Mouse (Mus musculus): ENCODE data around the gene AW551984. TPM values are rescaled to one million over a fixed set of nuclear protein-coding genes. Genes with fewer than 3 reads are reported as not detected.

AW551984 gene
- total and polyA plus RNA-seq, 3 experiments, result not detected

- DNase-seq (ENCODE audit: low read depth, low spot score), result no peak
- Histone ChIP-seq H3K27me3 (ENCODE audit: control insufficient read depth in 1 of 2, insufficient read depth in 2 of 2, low read length in 2 of 2) (no peaks in the 10 kb centered on the region), H3K79me2 (ENCODE audit: control insufficient read depth, insufficient read depth, low read length, poor library complexity) (no peaks in the 10 kb centered on the region), H3K9ac (ENCODE audit: control insufficient read depth, low read depth, low read length, poor library complexity, severe bottlenecking) (no peak overlapping the region), H3K4me1 (ENCODE audit: control insufficient read depth in 1 of 2, insufficient read depth in 2 of 2, low read length in 2 of 2) (no peaks in the 10 kb centered on the region), H3K27ac (ENCODE audit: control insufficient read depth, low read depth, low read length) (no peak overlapping the region), H3K9me3 (replicated peaks; ENCODE audit: insufficient read depth, low read length) (no peaks in the 10 kb centered on the region), H3K4me3 (ENCODE audit: control insufficient read depth in 1 of 2, insufficient read depth in 1 of 2, low read depth in 2 of 2, low read length in 2 of 2) (no peak overlapping the region), H3K36me3 (ENCODE audit: control insufficient read depth in 1 of 2, insufficient read depth in 2 of 2, low read length in 2 of 2) (no peaks in the 10 kb centered on the region)
- TF ChIP-seq ELF1 (IDR thresholded peaks at IDR 0.05; ENCODE audit: low read depth, low read length) (no peak), CTCF (IDR thresholded peaks at IDR 0.05 in 2 of 3, conservative IDR thresholded peaks at IDR 0.05 in 1 of 3; ENCODE audit: control insufficient read depth in 1 of 3, insufficient read depth in 1 of 3, low read depth in 2 of 3, low read length in 3 of 3, poor library complexity in 1 of 3, severe bottlenecking in 1 of 3) (peak in 1 of 3 experiments; percentile 9; a peak in 1 of 6 replicates), RAD21 (IDR thresholded peaks at IDR 0.05; ENCODE audit: low read depth, low read length) (peak; percentile 4)
Measured at GRCm38 (mm10) chr9:39611953-39612352, 7.8 kb upstream of the AW551984 start.

DNA sequence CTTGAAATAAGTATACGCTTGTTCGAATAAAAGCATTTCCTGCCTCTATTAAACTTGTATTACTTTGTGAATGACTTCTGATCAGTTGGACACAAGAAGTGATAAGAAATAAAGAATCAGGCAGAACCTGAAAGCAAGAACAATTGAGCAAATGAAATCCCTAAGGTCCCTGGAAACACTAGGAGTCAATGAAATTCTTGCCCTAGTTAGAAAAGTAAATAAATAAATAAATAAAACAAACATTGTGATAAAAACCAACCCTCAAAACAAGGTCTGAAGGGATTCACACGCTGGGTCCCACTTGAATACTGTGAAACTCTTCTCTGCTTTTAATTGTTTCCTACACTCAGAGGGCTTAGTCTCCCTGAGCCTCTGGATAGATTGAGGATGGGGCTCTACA lies 6.2 kb upstream of the AW551984 start, which contains the start of gene Olfr148:
Gene Olfr148, plus strand, starts transcription at position 301 of the 400 bp plus-strand sequence.
- H3K36me3 ChIP-seq (ENCODE audit: control insufficient read depth in 1 of 2, insufficient read depth in 2 of 2, low read length in 2 of 2), result no peaks in the 10 kb centered on the region
- no peaks in the 10 kb centered on the region for H3K4me1 ChIP-seq (ENCODE audit: control insufficient read depth in 1 of 2, insufficient read depth in 2 of 2, low read length in 2 of 2)
- H3K9me3 ChIP-seq (replicated peaks; ENCODE audit: insufficient read depth, low read length), result no peaks in the 10 kb centered on the region
- H3K27ac ChIP-seq (ENCODE audit: control insufficient read depth, low read depth, low read length), result no peak within 1 kb of the TSS
- no peak for DNase-seq (ENCODE audit: low read depth, low spot score)
- H3K9ac ChIP-seq (ENCODE audit: control insufficient read depth, low read depth, low read length, poor library complexity, severe bottlenecking), result no peak within 1 kb of the TSS
- no peaks in the 10 kb centered on the region for H3K79me2 ChIP-seq (ENCODE audit: control insufficient read depth, insufficient read depth, low read length, poor library complexity)
- TF ChIP-seq CHD1 (IDR thresholded peaks at IDR 0.05; ENCODE audit: low read depth, low read length) (no peak), SIN3A (IDR thresholded peaks at IDR 0.05; ENCODE audit: low read length) (no peak), ZKSCAN1 (IDR thresholded peaks at IDR 0.05; ENCODE audit: low read depth, low read length) (no peak), USF2 (IDR thresholded peaks at IDR 0.05; ENCODE audit: borderline replicate concordance in 1 of 2, insufficient read depth in 1 of 2, low read depth in 1 of 2, low read length in 2 of 2) (no peak), BHLHE40 (IDR thresholded peaks at IDR 0.05; ENCODE audit: borderline replicate concordance, low read depth, low read length) (no peak), MAZ (IDR thresholded peaks at IDR 0.05; ENCODE audit: low read depth, low read length) (no peak), MYC (IDR thresholded peaks at IDR 0.05; ENCODE audit: low read depth, low read length) (no peak)
- no peak within 1 kb of the TSS for H3K4me3 ChIP-seq (ENCODE audit: control insufficient read depth in 1 of 2, insufficient read depth in 1 of 2, low read depth in 2 of 2, low read length in 2 of 2)
- H3K27me3 ChIP-seq (ENCODE audit: control insufficient read depth in 1 of 2, insufficient read depth in 2 of 2, low read length in 2 of 2), result no peaks in the 10 kb centered on the region

GRCm38 (mm10) chr9:39608497-39608896 lies 4.3 kb upstream of the AW551984 start:
- no peak for DNase-seq (ENCODE audit: low read depth, low spot score)
- no peak for TF ChIP-seq CHD2 (IDR thresholded peaks at IDR 0.05; ENCODE audit: low read length)
- TF ChIP-seq KAT2A (conservative IDR thresholded peaks at IDR 0.05; ENCODE audit: low read depth, low read length), result no peak
- no peak for TF ChIP-seq CTCF (IDR thresholded peaks at IDR 0.05 in 2 of 3, conservative IDR thresholded peaks at IDR 0.05 in 1 of 3; ENCODE audit: control insufficient read depth in 1 of 3, insufficient read depth in 1 of 3, low read depth in 2 of 3, low read length in 3 of 3, poor library complexity in 1 of 3, severe bottlenecking in 1 of 3)
- TF ChIP-seq ZC3H11A (IDR thresholded peaks at IDR 0.05; ENCODE audit: low read depth, low read length), result no peak
- no peak for TF ChIP-seq TCF12 (IDR thresholded peaks at IDR 0.05; ENCODE audit: low read depth, low read length)
- TF ChIP-seq CHD1 (IDR thresholded peaks at IDR 0.05; ENCODE audit: low read depth, low read length), result no peak
- Histone ChIP-seq H3K4me1 (ENCODE audit: control insufficient read depth in 1 of 2, insufficient read depth in 2 of 2, low read length in 2 of 2) (no peaks in the 10 kb centered on the region), H3K27ac (ENCODE audit: control insufficient read depth, low read depth, low read length) (no peak overlapping the region), H3K4me3 (ENCODE audit: control insufficient read depth in 1 of 2, insufficient read depth in 1 of 2, low read depth in 2 of 2, low read length in 2 of 2) (no peak overlapping the region), H3K27me3 (ENCODE audit: control insufficient read depth in 1 of 2, insufficient read depth in 2 of 2, low read length in 2 of 2) (no peaks in the 10 kb centered on the region), H3K9ac (ENCODE audit: control insufficient read depth, low read depth, low read length, poor library complexity, severe bottlenecking) (no peak overlapping the region), H3K79me2 (ENCODE audit: control insufficient read depth, insufficient read depth, low read length, poor library complexity) (no peaks in the 10 kb centered on the region), H3K36me3 (ENCODE audit: control insufficient read depth in 1 of 2, insufficient read depth in 2 of 2, low read length in 2 of 2) (no peaks in the 10 kb centered on the region), H3K9me3 (replicated peaks; ENCODE audit: insufficient read depth, low read length) (no peaks in the 10 kb centered on the region)

All from MEL (cell line).